Mouse (Mus musculus): ENCODE measurements around the gene Serpinb5.
"Not testable (repeated sequence)": the region's sequence is repeated elsewhere in the genome, so short reads cannot be mapped to it uniquely, and the experiment has no call there.

Gene Serpinb5

GRCm38 (mm10) chr1:106860847-106861246 is at the start of gene Serpinb5:
Gene Serpinb5 (plus strand): TSS chr1:106861173.
- no peak for DNase-seq

- DNase-seq: no peak
Observed at GRCm38 (mm10) chr1:106814864-106815263, 46.1 kb upstream of the Serpinb5 start.

- no peak for DNase-seq
Observed at GRCm38 (mm10) chr1:106815265-106815664, 45.7 kb upstream of the Serpinb5 start.

- DNase-seq: no peak
Observed at GRCm38 (mm10) chr1:106816766-106817165, 44.2 kb upstream of the Serpinb5 start.

GRCm38 (mm10) chr1:106818323-106818722 is 42.6 kb upstream of the Serpinb5 start:
- DNase-seq: no peak

GRCm38 (mm10) chr1:106822297-106822696 is 38.7 kb upstream of the Serpinb5 start:
- DNase-seq: no peak

GRCm38 (mm10) chr1:106828784-106829183 is 32.2 kb upstream of the Serpinb5 start:
- no peak for DNase-seq

- DNase-seq: no peak
Observed at GRCm38 (mm10) chr1:106865543-106865942, 4.6 kb downstream of the Serpinb5 start.

- DNase-seq: no peak
Observed at GRCm38 (mm10) chr1:106866029-106866428, 5.1 kb downstream of the Serpinb5 start.

GRCm38 (mm10) chr1:106866768-106867167 is 5.8 kb downstream of the Serpinb5 start:
- no peak for DNase-seq

- DNase-seq: no peak
Observed at GRCm38 (mm10) chr1:106869986-106870385, 9.0 kb downstream of the Serpinb5 start.

GRCm38 (mm10) chr1:106875193-106875886 is 14.4 kb downstream of the Serpinb5 start:
- DNase-seq: no peak

- DNase-seq: no peak
Observed at GRCm38 (mm10) chr1:106876147-106876546, 15.2 kb downstream of the Serpinb5 start.

- no peak for DNase-seq
Observed at GRCm38 (mm10) chr1:106882723-106883122, 21.8 kb downstream of the Serpinb5 start.

- DNase-seq: no peak
Observed at GRCm38 (mm10) chr1:106883369-106883768, 22.4 kb downstream of the Serpinb5 start.

GRCm38 (mm10) chr1:106883812-106884211 is 22.8 kb downstream of the Serpinb5 start:
- DNase-seq: no peak

GRCm38 (mm10) chr1:106895142-106895541 is 34.2 kb downstream of the Serpinb5 start:
- DNase-seq: not testable (repeated sequence)

- DNase-seq: peak; percentile 22
Observed at GRCm38 (mm10) chr1:106901406-106901805, 40.4 kb downstream of the Serpinb5 start.

- DNase-seq: peak; percentile 7
Observed at GRCm38 (mm10) chr1:106931954-106932353, 71.0 kb downstream of the Serpinb5 start.
